Mouse (Mus musculus): ENCODE results near the gene Gm973. TPM values are rescaled to one million over a fixed set of nuclear protein-coding genes. Genes with fewer than 3 reads are reported as not detected.

Gene Gm973
- polyA plus RNA-seq, 1 experiment, result not detected

- H3K27ac ChIP-seq (ENCODE audit: insufficient read depth, low read depth, low read length), result no peak overlapping the region
These were observed 49.7 kb downstream of the Gm973 start for GRCm38 (mm10) chr1:59565804-59566203.

GRCm38 (mm10) chr1:59566281-59566680, 50.2 kb downstream of the Gm973 start:
- no peak for TF ChIP-seq POLR2A (IDR thresholded peaks at IDR 0.05; ENCODE audit: borderline replicate concordance, low read depth, low read length)
- TF ChIP-seq CTCF (IDR thresholded peaks at IDR 0.05; ENCODE audit: low read depth, low read length), result no peak
- no peak overlapping the region for H3K27ac ChIP-seq (ENCODE audit: insufficient read depth, low read depth, low read length)
- 0 out of 2 replicates have a peak, but pooled peaks cover 3% of the 10 kb centered on the region for H3K4me1 ChIP-seq (ENCODE audit: control insufficient read depth, insufficient read depth, low read length)
- H3K4me3 ChIP-seq (ENCODE audit: insufficient read depth, low read length), result no peak overlapping the region

More at GRCm38 (mm10) chr1:59565804-59566203, 49.7 kb downstream of the Gm973 start:
- no peaks in the 10 kb centered on the region for H3K4me1 ChIP-seq (ENCODE audit: control insufficient read depth, insufficient read depth, low read length)
- H3K4me3 ChIP-seq (ENCODE audit: insufficient read depth, low read length), result no peak overlapping the region
- TF ChIP-seq POLR2A (IDR thresholded peaks at IDR 0.05; ENCODE audit: borderline replicate concordance, low read depth, low read length) (no peak), CTCF (IDR thresholded peaks at IDR 0.05; ENCODE audit: low read depth, low read length) (no peak)

- H3K4me3 ChIP-seq (ENCODE audit: insufficient read depth, low read length), result no peak overlapping the region
- H3K4me1 ChIP-seq (ENCODE audit: control insufficient read depth, insufficient read depth, low read length), result 0 out of 2 replicates have a peak, but pooled peaks cover 5% of the 10 kb centered on the region
- no peak for TF ChIP-seq POLR2A (IDR thresholded peaks at IDR 0.05; ENCODE audit: borderline replicate concordance, low read depth, low read length)
- no peak for TF ChIP-seq CTCF (IDR thresholded peaks at IDR 0.05; ENCODE audit: low read depth, low read length)
- H3K27ac ChIP-seq (ENCODE audit: insufficient read depth, low read depth, low read length), result no peak overlapping the region
These were observed 50.9 kb downstream of the Gm973 start for GRCm38 (mm10) chr1:59566926-59567325.

GRCm38 (mm10) chr1:59567521-59567920, 51.5 kb downstream of the Gm973 start:
- H3K4me1 ChIP-seq (ENCODE audit: control insufficient read depth, insufficient read depth, low read length), result 0 out of 2 replicates have a peak, but pooled peaks cover 5% of the 10 kb centered on the region
- H3K27ac ChIP-seq (ENCODE audit: insufficient read depth, low read depth, low read length), result no peak overlapping the region
- no peak for TF ChIP-seq POLR2A (IDR thresholded peaks at IDR 0.05; ENCODE audit: borderline replicate concordance, low read depth, low read length)
- no peak for TF ChIP-seq CTCF (IDR thresholded peaks at IDR 0.05; ENCODE audit: low read depth, low read length)
- H3K4me3 ChIP-seq (ENCODE audit: insufficient read depth, low read length), result no peak overlapping the region

- Histone ChIP-seq H3K4me1 (ENCODE audit: control insufficient read depth, insufficient read depth, low read length) (peaks cover 7% of the 10 kb centered on the region; the same call in 1 of the 2 replicates), H3K27ac (ENCODE audit: insufficient read depth, low read depth, low read length) (no peak overlapping the region), H3K4me3 (ENCODE audit: insufficient read depth, low read length) (no peak overlapping the region)
- TF ChIP-seq POLR2A (IDR thresholded peaks at IDR 0.05; ENCODE audit: borderline replicate concordance, low read depth, low read length), result no peak
- TF ChIP-seq CTCF (IDR thresholded peaks at IDR 0.05; ENCODE audit: low read depth, low read length), result no peak
These were observed 52.2 kb downstream of the Gm973 start for GRCm38 (mm10) chr1:59568283-59568682.

GRCm38 (mm10) chr1:59569301-59569700, 53.2 kb downstream of the Gm973 start:
- Histone ChIP-seq H3K4me1 (ENCODE audit: control insufficient read depth, insufficient read depth, low read length) (peaks cover 7% of the 10 kb centered on the region; the same call in 1 of the 2 replicates), H3K4me3 (ENCODE audit: insufficient read depth, low read length) (no peak overlapping the region), H3K27ac (ENCODE audit: insufficient read depth, low read depth, low read length) (no peak overlapping the region)
- TF ChIP-seq CTCF (IDR thresholded peaks at IDR 0.05; ENCODE audit: low read depth, low read length) (no peak), POLR2A (IDR thresholded peaks at IDR 0.05; ENCODE audit: borderline replicate concordance, low read depth, low read length) (no peak)

- no peak for TF ChIP-seq POLR2A (IDR thresholded peaks at IDR 0.05; ENCODE audit: borderline replicate concordance, low read depth, low read length)
- TF ChIP-seq CTCF (IDR thresholded peaks at IDR 0.05; ENCODE audit: low read depth, low read length), result no peak
- Histone ChIP-seq H3K4me1 (ENCODE audit: control insufficient read depth, insufficient read depth, low read length) (peaks cover 7% of the 10 kb centered on the region; the same call in 1 of the 2 replicates), H3K27ac (ENCODE audit: insufficient read depth, low read depth, low read length) (no peak overlapping the region), H3K4me3 (ENCODE audit: insufficient read depth, low read length) (no peak overlapping the region)
These were observed 54.7 kb downstream of the Gm973 start for GRCm38 (mm10) chr1:59570767-59571166.

- no peak overlapping the region for H3K4me3 ChIP-seq (ENCODE audit: insufficient read depth, low read length)
- H3K27ac ChIP-seq (ENCODE audit: insufficient read depth, low read depth, low read length), result no peak overlapping the region
- TF ChIP-seq POLR2A (IDR thresholded peaks at IDR 0.05; ENCODE audit: borderline replicate concordance, low read depth, low read length) (no peak), CTCF (IDR thresholded peaks at IDR 0.05; ENCODE audit: low read depth, low read length) (no peak)
- peaks cover 7% of the 10 kb centered on the region for H3K4me1 ChIP-seq (ENCODE audit: control insufficient read depth, insufficient read depth, low read length)
These were observed 55.4 kb downstream of the Gm973 start for GRCm38 (mm10) chr1:59571502-59571901.

GRCm38 (mm10) chr1:59573843-59574242, 57.8 kb downstream of the Gm973 start:
- no peak overlapping the region for H3K4me3 ChIP-seq (ENCODE audit: insufficient read depth, low read length)
- TF ChIP-seq CTCF (IDR thresholded peaks at IDR 0.05; ENCODE audit: low read depth, low read length) (no peak), POLR2A (IDR thresholded peaks at IDR 0.05; ENCODE audit: borderline replicate concordance, low read depth, low read length) (no peak)
- no peak overlapping the region for H3K27ac ChIP-seq (ENCODE audit: insufficient read depth, low read depth, low read length)
- peaks cover 10% of the 10 kb centered on the region for H3K4me1 ChIP-seq (ENCODE audit: control insufficient read depth, insufficient read depth, low read length)

GRCm38 (mm10) chr1:59574262-59575187, 58.5 kb downstream of the Gm973 start:
- TF ChIP-seq CTCF (IDR thresholded peaks at IDR 0.05; ENCODE audit: low read depth, low read length) (no peak), POLR2A (IDR thresholded peaks at IDR 0.05; ENCODE audit: borderline replicate concordance, low read depth, low read length) (no peak)
- H3K4me3 ChIP-seq (ENCODE audit: insufficient read depth, low read length), result no peak overlapping the region
- no peak overlapping the region for H3K27ac ChIP-seq (ENCODE audit: insufficient read depth, low read depth, low read length)
- H3K4me1 ChIP-seq (ENCODE audit: control insufficient read depth, insufficient read depth, low read length), result peaks cover 15% of the 10 kb centered on the region

All from bone marrow macrophage, adult 2 months (primary cell).